Mouse (Mus musculus) spleen, adult 2 months (tissue): ENCODE measurements around the gene Rpl14.

Experiments
- CTCF ChIP-seq: fragments of 200-500 bp; IDR thresholded peaks from 2 replicates; pipeline ENCODE4 v1.5.1; 2011; ENCODE audit warnings: mild to moderate bottlenecking, inconsistent platforms; ENCODE audit not compliant: insufficient read depth, insufficient read length, insufficient replicate concordance; ENCODE audit errors: extremely low read depth
- POLR2A ChIP-seq: fragments of 200-500 bp; IDR thresholded peaks from 2 replicates; pipeline ENCODE4 v1.6.1; 2011; ENCODE audit warnings: low read depth, low read length, inconsistent platforms

- TF ChIP-seq CTCF (no peak), POLR2A (no peak)
These were observed 24.1 kb upstream of the Rpl14 start for GRCm38 (mm10) chr9:120547026-120547668.
